Mouse (Mus musculus) fibroblast of lung, adult 2 months (primary cell): ENCODE results near the gene Fut8.
A peak's percentile ranks its signal among the peaks of the same experiment; 100 is the strongest.
"Not testable (repeated sequence)": the region's sequence is repeated elsewhere in the genome, so short reads cannot be mapped to it uniquely, and the experiment has no call there.

Source experiments
- DNase-seq: peaks from one replicate; pipeline ENCODE4 v3.0.0-alpha.2; 2011; ENCODE audit warnings: low read depth

The Fut8 gene

GRCm38 (mm10) chr12:77222272-77222874 lies 15.6 kb upstream of the Fut8 start:
- no peak for DNase-seq

DNA sequence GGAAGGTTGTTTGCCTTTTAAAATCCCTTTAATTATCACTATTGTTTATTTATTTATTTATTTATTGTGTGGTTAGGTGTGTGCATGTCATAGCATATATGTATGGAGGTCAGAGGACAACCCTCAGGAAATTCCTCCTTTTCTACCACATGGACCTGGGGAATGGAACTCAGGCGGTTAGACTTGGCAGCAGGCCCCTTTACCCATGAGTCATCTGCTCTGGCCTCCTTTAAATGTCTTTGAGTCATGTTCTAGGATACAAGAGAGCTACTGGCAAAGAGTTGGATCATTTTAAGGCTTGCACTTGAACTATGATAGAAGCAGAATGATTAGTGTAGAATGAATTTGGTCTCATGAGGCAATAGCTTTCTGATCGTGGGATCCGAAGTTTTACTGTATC lies 14.3 kb upstream of the Fut8 start:
- DNase-seq = peak; percentile 88

DNA sequence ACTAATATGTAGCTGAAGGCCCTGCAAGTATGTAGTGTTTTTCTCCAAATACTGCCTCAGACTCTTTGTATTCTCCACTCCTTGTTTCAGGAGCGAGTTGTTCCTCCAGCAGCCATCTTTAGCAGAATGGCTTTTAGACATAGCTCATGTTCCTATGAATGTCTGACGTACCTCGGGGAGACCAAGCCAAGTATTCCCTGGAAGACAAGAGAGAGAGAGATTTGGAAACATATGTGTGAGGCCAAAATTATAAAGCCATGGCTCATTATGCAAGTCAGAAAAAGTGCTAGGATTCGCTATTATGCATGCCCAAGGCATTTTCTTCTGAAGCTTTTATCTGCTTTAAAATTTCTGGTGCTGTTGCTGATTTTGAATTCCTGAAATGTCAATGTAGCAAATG lies 13.8 kb upstream of the Fut8 start:
- DNase-seq = no peak

DNA sequence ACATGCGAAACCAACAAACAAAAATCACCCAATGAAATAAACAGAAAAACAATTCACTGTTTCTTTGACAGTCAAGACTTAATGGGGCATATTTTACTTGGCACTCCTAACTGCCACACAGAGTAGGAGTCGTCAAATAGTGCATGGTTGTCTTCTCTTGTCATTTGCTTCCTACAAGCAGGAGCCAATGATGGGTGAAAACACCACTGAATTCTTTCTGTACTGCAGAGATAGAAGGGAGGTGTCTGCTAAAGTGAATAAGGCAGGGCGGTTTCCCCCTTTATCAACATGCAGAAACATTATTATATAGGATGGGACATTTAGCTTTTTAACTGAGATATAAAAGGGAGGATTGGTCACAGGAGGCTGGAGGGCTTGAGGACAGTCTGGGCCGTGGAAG lies 13.0 kb upstream of the Fut8 start:
- DNase-seq = no peak

DNA sequence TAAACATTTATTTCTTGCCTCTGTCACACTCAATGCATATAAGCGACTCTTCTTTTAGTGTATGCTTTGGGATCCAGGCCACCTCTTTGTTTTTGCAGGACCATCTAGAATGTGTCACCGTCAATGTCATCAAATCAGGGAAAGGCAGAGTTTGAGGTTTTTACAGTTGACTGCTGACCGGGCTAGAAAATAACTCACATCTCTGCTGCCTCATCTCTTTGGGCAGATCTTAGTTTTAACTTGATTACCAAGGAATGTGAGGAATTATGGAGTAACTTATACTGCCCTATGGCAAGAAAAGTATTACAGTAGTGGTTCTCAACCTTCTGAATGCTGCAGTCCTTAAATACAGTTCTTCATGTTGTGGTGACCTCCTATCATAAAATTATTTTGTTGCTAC lies 12.2 kb upstream of the Fut8 start:
- no peak for DNase-seq

GRCm38 (mm10) chr12:77235958-77236357 lies 2.0 kb upstream of the Fut8 start:
- DNase-seq = no peak

- no peak for DNase-seq
These were observed 835 bp downstream of the Fut8 start for GRCm38 (mm10) chr12:77238531-77239389.

- no peak for DNase-seq
These were observed 1.6 kb downstream of the Fut8 start for GRCm38 (mm10) chr12:77239390-77240061.

GRCm38 (mm10) chr12:77240372-77240771 lies 2.4 kb downstream of the Fut8 start:
- DNase-seq = no peak

DNA sequence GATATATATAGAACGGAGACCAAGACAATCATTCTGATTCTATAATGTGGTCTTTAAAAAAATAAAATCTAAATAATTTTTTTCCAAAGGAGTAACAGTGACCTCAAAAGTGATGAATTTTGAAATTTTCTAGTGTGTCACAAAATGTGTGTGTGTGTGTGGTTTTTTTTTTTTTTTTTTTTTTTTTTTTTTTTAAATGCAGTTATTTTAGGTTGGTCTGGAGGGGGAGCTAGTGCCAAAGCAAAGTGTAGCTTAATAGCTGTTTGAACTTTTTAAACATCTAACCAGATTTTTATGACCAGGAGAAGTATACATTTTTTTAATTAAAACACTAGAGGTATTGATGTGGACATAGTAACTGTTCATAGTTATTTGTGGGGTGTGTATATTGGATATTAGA lies 2.9 kb downstream of the Fut8 start:
- DNase-seq = no peak

DNA sequence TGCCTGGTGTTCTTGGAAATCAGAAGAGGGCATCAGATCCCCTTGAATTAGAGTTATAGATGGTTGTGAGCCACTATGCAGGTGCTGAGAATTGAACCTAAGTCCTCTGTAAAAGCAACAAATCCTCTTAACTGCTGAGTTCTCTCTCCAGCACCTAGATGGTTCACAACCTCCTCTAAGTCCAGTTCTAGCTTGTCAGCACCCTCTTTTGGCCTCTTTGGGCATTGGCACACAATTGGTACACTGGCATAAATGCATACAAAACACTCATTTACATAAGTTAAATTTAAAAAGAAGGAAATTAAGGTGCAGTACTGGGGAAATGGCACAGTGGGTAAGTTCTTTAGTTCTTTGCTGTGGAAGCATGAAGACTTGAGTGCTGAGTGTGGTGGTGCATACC lies 24.7 kb downstream of the Fut8 start:
- DNase-seq = no peak

GRCm38 (mm10) chr12:77263816-77264215 lies 25.9 kb downstream of the Fut8 start:
- DNase-seq = no peak

DNA sequence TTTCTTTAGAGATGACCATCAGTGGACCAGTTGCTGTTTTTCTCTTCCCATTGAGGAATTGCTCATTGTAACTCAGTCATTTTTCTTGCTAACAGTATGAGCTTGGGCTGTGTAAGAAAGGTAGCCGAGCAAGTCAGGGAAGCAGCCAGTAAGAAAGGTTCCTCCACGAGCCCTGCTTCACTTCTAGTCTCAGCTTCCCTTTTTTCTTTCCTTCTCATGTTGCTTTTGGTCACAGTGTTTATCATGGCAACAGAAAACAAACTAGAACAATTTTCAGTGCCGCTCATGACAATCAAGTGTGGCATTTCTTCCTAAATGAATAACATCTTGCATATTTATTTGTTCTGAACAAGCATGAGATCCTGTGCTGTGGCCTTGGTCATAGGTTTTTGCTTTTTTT lies 32.8 kb downstream of the Fut8 start:
- no peak for DNase-seq

DNA sequence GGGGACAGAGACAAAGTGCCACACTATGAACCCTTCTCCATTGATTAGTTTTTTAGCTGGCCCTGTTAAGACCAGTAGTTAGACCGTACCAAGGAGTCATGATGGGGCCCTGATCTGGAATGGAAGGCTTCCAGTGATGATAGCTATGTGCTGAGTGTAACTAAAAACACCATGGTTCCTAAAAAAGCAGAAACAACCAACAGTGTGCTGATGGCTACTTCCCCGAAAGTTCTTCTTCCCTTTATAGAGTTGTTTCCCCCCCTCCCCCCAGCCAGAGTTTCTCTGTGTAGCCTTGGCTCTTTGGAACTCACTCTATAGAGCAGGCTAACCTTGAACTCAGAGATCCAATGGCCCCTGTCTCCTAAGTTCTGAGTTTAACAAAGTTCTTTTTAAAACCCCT lies 50.6 kb downstream of the Fut8 start:
- no peak for DNase-seq

DNA sequence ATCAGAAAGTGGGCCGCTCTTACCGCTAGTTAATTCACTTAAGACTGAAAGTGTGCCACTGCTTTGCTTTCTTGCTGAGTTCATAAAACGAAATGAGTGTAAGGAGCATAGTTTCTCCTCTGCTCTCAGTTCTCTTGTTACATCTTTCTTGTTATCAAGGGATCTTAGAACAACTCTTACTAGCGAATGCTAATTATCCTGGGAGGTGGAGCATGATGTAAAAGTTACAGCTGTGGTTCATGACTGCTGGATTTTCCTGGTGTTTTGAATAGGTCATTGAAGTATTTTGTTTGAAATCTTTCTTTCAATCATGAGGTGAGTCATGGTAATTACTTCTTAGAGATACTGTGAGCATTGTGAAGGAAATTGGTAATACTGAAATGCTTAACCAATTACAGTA lies 53.1 kb downstream of the Fut8 start:
- DNase-seq = peak; percentile 3

- not testable (repeated sequence) for DNase-seq
These were observed 53.9 kb downstream of the Fut8 start for GRCm38 (mm10) chr12:77291864-77292263.

- no peak for DNase-seq
These were observed 54.7 kb downstream of the Fut8 start for GRCm38 (mm10) chr12:77292375-77293258.

DNA sequence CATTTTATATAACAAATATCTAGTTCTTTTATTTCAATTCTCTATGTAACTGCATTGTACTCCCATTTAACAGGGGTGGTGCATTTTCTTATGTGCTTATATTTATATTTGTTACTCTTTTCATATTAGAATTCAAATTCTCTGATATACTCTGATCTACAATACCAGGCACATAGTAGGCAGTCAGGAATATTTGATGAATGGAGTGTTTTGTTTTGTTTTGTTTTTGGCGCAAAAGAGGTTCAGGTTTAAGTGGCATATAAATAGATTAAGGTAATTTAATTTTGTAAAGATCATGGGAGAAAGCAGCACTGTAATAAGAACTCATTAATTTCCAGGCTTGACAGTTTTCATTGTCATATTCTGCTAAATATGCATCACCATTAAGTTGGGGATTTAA lies 58.2 kb downstream of the Fut8 start:
- DNase-seq = no peak

DNA sequence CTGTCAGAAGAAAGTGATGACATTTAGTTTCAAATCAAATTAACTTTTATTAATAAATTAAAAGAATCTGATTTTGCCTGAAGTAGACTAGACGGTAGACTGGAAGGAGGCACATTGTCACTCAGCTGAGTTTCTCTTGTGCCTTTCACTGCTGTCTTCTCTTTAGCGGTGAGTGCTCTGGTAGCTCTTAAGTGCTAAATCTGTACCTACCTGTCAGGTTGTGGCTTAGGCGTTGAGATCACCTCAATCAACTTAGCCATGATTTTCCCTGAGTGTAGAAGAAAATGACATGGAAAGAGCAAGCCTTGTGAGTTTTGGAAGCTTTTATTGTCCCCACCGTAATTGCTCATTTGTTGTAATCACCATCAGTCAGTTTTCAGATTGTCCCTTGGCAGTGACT lies 59.2 kb downstream of the Fut8 start:
- no peak for DNase-seq

GRCm38 (mm10) chr12:77297858-77298257 lies 59.9 kb downstream of the Fut8 start:
- no peak for DNase-seq

DNA sequence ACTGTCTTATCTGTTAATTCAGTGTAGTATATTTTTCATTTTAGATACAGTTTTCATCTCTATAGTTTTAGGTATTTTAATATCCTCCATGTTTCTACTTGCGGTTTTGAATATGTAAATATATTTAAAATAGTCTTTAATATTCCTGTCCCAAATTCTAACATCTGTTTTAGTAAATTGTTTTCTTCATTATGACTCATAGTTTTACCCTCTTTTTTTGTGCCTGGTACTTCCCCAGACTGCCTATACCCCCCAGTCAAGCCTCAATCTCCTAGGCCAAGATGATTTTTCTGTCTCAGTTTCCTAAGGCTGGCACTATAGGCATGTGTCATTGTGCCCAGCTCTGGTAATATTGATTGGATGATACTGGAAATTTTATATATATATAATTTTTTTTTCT lies 64.1 kb downstream of the Fut8 start:
- no peak for DNase-seq

DNA sequence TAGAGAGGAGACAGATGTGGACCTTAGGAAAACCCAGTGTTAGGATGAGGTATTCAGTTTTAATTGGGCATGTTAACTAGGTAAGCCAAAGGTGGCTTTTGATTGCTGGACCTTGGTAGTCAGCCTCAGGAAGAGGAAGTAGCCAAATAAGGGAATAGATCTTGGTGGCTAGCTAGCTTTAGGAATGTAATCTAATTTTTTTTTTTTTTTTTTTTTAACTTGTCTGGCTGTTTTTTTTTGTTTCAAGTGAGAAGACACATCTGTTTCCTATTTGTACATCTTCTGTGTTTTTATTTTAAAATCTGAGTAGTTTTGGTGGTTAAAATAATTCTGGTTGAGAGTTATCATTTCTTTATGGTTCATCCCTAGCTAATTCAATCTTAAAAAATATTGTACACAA lies 65.4 kb downstream of the Fut8 start:
- no peak for DNase-seq
